Mouse (Mus musculus) forebrain, embryonic 11.5 days (tissue): Measurements from ENCODE around the gene Rab37. TPM values are rescaled to one million over a fixed set of nuclear protein-coding genes. Genes with fewer than 3 reads are reported as not detected.

Experiments
- ATAC-seq: fragments of 200-750 bp; cut with Nextera tagmentation; replicated peaks from 2 replicates; pipeline ENCODE4 v1.8.0; 2017; ENCODE audit warnings: moderate TSS enrichment; ENCODE audit not compliant: low FRiP score
- DNase-seq: peaks from one replicate; pipeline ENCODE4 v3.0.0-alpha.2; 2017; ENCODE audit warnings: low spot score
- H3K27ac ChIP-seq: fragments of 300-500 bp; sonication (generic); 2 replicates; pipeline ENCODE4 v1.5.1; 2014; ENCODE audit warnings: low read depth, low read length
- H3K27me3 ChIP-seq: fragments of 300-500 bp; sonication (generic); 2 replicates; pipeline ENCODE4 v1.6.1; 2014; ENCODE audit warnings: mild to moderate bottlenecking, low read length, mixed read lengths; ENCODE audit not compliant: control insufficient read depth, insufficient read depth
- H3K36me3 ChIP-seq: fragments of 300-500 bp; sonication (generic); 2 replicates; pipeline ENCODE4 v1.6.1; 2014; ENCODE audit warnings: mild to moderate bottlenecking, low read length, moderate library complexity, mixed read lengths; ENCODE audit not compliant: control insufficient read depth, insufficient read depth
- H3K4me1 ChIP-seq: fragments of 300-500 bp; sonication (generic); replicated peaks from 2 replicates; pipeline ENCODE4 v1.6.1; 2014; ENCODE audit warnings: low read length, mixed read lengths; ENCODE audit not compliant: control insufficient read depth, insufficient read depth
- H3K4me2 ChIP-seq: fragments of 300-500 bp; sonication (generic); 2 replicates; pipeline ENCODE4 v1.6.1; 2014; ENCODE audit warnings: low read depth, mild to moderate bottlenecking, low read length, moderate library complexity, mixed read lengths; ENCODE audit not compliant: severe bottlenecking
- H3K4me3 ChIP-seq: fragments of 300-500 bp; sonication (generic); 2 replicates; pipeline ENCODE4 v1.5.1; 2014; ENCODE audit warnings: low read depth, low read length
- H3K9ac ChIP-seq: fragments of 300-500 bp; sonication (generic); 2 replicates; pipeline ENCODE4 v1.6.1; 2014; ENCODE audit warnings: low read length
- H3K9me3 ChIP-seq: fragments of 300-500 bp; sonication (generic); 2 replicates; pipeline ENCODE4 v1.6.1; 2016; ENCODE audit warnings: low read length, mixed read lengths; ENCODE audit not compliant: control insufficient read depth
- WGBS: fragments of 180-500 bp; shearing (Covaris S2); extraction: QIAGEN DNeasy Blood & Tissue Kit; methylation state at CpG from one replicate; pipeline ENCODE4 v1.1.7; 2014; 5-methylcytosine and 5-hydroxymethylcytosine counted together
- polyA plus RNA-seq: library from polyadenylated mRNA; unstranded; fragments of >200 nt; fragmentation: Nextera tagmentation; extraction: Ambion mirVana; gene quantifications from 2 replicates; pipeline ENCODE4 v1.2.1, GENCODE M21; 2014

The Rab37 gene
- polyA plus RNA-seq, 1 experiment from 2014 or later, result 0.98 TPM

DNA sequence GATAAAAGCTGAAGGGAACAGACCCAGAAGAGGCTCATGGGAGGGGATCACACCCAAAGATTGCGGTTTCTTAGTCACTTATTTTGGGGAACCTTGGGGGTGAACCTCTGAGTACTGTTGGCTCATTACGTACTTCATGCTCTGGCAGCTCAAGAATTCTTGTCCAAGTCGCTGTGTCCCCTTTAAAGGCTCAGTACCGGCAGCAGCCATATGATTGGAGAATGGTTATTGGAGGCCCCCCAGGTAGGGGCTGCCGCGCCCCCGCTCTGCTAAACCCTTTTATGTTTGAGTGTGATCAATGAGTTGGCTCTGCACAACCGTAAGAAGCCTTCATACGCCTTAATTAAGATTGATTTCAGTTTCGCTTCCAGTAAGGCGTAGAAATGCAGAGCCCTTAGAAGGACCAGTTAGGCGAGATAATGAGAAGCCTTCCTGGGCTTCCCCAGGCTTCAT is 107.7 kb downstream of the Rab37 start:
- no peak overlapping the region for H3K9ac ChIP-seq
- DNase-seq (no peak), ATAC-seq (no peak)
- H3K9me3 ChIP-seq, result no peaks in the 10 kb centered on the region
- H3K27me3 ChIP-seq, result no peaks in the 10 kb centered on the region
- H3K36me3 ChIP-seq, result no peaks in the 10 kb centered on the region
- no peak overlapping the region for H3K4me3 ChIP-seq
- no peak overlapping the region for H3K4me2 ChIP-seq
- H3K4me1 ChIP-seq, result no peaks in the 10 kb centered on the region
- no peak overlapping the region for H3K27ac ChIP-seq
- WGBS, result 60% methylated on average over 12 of the region's 12 CpGs

DNA sequence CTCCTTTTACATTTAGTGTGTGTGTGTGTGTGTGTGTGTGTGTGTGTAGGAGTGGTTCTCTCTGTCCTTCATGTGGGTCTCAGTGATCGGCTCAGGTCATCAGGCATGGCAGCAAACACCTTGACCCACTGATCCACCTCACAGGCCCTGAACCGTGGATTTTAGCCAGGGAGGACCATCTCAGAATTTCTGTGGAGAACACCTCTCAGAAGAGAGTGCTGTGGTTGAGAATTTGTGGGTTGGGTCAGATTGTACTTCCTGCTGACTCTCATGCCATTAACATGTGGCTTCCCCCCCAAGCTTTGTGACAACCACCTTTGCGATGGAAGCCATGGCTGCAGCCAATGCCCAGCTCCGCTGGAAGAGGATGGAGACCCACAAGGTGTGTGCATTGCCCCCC is 109.3 kb downstream of the Rab37 start:
- H3K27me3 ChIP-seq, result no peaks in the 10 kb centered on the region
- WGBS, result 90% methylated on average over 4 of the region's 4 CpGs
- ATAC-seq, result no peak

DNA sequence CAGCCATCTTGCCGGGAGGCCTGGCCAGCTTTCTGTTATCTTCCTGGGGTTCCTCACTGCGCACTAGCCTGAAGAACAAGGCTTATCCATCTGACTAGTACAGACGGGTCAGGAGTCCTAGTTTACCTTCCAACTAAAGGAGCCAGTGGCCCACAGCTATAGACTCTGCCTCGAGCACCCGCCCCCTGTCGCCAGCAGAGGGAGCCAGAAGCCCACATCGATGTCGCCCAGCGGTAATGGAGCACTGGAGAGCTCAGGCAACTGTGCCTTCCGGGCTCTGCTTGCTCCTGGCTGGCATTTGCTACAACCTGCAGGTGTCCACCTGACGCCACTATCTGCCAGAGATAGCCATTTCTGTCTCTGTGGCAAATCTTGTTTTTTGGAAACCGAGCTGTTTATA is 111.1 kb downstream of the Rab37 start:
- H3K36me3 ChIP-seq, result no peaks in the 10 kb centered on the region; the same call in 1 of the 2 replicates
- no peaks in the 10 kb centered on the region for H3K27me3 ChIP-seq
- 19% methylated on average over 12 of the region's 12 CpGs for WGBS
- H3K4me1 ChIP-seq, result no peaks in the 10 kb centered on the region
- no peak overlapping the region for H3K27ac ChIP-seq
- H3K9ac ChIP-seq, result no peak overlapping the region
- no peak overlapping the region for H3K4me3 ChIP-seq
- DNase-seq (peak; percentile 92), ATAC-seq (0 out of 2 replicates have a peak, but pooled peaks have one; percentile 73)
- no peaks in the 10 kb centered on the region for H3K9me3 ChIP-seq
- no peak overlapping the region for H3K4me2 ChIP-seq

More for the DNA sequence above, 109.3 kb downstream of the Rab37 start:
- Histone ChIP-seq H3K9ac (no peak overlapping the region), H3K9me3 (no peaks in the 10 kb centered on the region), H3K4me2 (no peak overlapping the region), H3K4me3 (no peak overlapping the region), H3K36me3 (no peaks in the 10 kb centered on the region), H3K27ac (no peak overlapping the region), H3K4me1 (no peaks in the 10 kb centered on the region)
- no peak for DNase-seq

DNA sequence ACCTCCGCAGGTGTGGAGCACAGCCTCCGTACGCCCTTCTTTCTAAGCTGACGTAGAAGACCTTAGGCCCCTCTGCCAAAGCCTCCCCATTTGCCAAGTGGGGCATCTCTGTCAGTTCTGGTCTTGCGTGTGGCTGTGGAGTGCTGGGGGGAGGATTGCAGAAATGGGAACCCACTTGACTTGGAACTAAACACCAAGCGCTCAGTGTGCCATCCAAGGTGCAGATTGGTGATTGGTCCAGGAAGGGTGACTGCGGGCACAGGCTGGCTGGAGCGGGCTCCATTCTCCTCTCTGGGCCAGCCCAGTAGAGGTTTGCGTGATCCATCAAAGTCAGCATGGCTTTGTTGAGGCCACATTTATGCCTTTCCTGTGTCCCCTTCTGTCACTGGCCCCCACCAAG is 111.5 kb downstream of the Rab37 start:
- H3K27ac ChIP-seq, result no peak overlapping the region
- whole genome bisulfite sequencing, result 92% methylated on average over 9 of the region's 9 CpGs
- ATAC-seq (no peak), DNase-seq (no peak)
- no peak overlapping the region for H3K4me3 ChIP-seq
- no peak overlapping the region for H3K4me2 ChIP-seq
- no peaks in the 10 kb centered on the region for H3K9me3 ChIP-seq
- no peaks in the 10 kb centered on the region for H3K4me1 ChIP-seq
- H3K36me3 ChIP-seq, result no peaks in the 10 kb centered on the region; the same call in 1 of the 2 replicates
- H3K9ac ChIP-seq, result no peak overlapping the region
- no peaks in the 10 kb centered on the region for H3K27me3 ChIP-seq

DNA sequence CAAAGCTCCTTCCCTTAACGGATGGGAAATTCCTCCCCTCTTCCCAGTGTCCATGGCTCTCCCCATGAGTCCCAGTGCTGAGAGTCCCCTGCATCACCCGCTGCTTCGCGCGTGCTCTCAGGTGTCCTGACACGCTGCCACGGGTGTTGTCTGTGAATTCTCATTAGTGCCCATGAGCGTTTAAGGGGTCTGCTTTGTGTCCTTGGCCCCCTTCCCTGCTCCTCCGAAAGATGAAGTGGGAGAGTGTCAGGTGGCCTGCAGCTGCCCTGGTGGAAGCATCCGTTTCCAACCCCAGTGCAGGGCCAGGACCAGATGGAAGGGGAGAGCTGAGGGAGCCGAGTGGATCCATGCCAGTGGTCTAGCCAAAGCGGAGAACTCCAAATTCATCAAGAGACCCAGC is 116.9 kb downstream of the Rab37 start:
- no peaks in the 10 kb centered on the region for H3K9me3 ChIP-seq
- no peak overlapping the region for H3K27ac ChIP-seq
- H3K4me3 ChIP-seq, result no peak overlapping the region
- no peaks in the 10 kb centered on the region for H3K4me1 ChIP-seq
- no peaks in the 10 kb centered on the region; the same call in 1 of the 2 replicates for H3K36me3 ChIP-seq
- 83% methylated on average over 12 of the region's 12 CpGs for WGBS
- H3K4me2 ChIP-seq, result no peak overlapping the region
- no peak overlapping the region for H3K9ac ChIP-seq
- ATAC-seq (no peak), DNase-seq (no peak)
- no peaks in the 10 kb centered on the region for H3K27me3 ChIP-seq

DNA sequence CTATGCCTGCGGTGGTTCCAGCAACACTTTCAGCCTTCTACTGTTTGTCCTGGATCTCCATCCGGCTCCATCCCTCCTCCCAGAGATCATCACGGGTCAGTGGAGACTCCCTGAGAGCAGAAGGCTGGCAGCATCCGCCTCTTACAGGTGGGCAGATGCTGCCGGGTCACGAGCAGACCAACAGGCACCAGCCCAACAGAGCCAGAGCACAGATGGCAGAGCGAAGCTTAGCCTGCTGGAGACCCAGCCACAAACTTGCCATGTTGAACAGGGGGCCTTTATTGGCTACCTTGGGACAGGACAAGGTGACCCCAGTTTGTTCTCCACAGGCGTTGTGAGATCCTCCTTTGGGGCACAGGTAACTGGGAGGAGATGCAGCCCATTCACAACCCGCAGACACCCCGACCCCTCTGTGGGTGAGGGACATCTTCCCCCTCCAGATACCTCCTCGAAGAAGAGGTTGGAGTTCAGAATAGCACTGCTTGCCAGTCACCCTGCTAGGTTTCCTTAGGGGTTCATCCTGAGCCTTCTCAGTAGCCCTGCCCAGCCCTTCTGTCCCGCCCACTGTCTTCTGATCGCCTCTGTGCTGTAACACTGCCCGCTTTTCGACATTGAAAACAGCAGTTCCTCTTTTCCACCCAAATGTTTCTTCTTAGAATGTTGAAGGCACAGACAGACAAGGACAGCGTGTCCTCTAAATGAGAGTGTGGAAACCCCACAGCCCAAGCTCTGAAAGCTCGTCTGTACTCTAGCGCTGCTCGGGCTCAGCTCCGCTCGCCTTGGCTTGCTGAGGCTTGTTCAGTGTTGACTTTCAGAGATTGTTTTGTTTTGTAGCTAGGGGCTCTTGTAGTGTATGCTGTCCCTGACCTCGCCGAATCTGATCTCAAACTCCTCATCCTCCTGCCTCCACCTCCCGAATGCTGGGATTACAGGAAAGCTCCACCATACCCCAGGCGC is 117.8 kb downstream of the Rab37 start:
- Histone ChIP-seq H3K27me3 (no peaks in the 10 kb centered on the region), H3K9ac (no peak overlapping the region), H3K27ac (no peak overlapping the region), H3K4me3 (no peak overlapping the region), H3K4me1 (no peaks in the 10 kb centered on the region), H3K36me3 (no peaks in the 10 kb centered on the region; the same call in 1 of the 2 replicates), H3K4me2 (no peak overlapping the region), H3K9me3 (no peaks in the 10 kb centered on the region)
- ATAC-seq (no peak), DNase-seq (no peak)
- 79% methylated on average over 25 of the region's 25 CpGs for WGBS

DNA sequence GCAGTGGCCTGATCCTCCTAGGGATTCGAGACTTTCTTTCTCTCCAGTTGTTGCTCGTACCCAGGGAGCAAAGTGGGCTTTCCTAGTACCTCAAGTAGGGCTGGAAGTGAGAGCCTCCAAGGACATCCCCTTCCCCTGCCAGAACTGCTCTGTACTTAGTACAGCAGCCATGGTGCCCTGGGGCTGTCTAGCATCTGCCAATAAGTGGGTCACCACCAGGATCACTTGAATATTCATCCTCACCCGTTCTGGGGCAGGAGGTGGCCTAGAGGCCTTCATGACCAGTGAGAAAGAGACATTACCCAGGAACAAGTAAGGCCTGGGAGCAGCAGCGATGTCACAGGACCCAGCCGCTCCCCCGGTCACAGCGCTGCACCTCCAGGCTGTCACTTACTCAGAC is 118.7 kb downstream of the Rab37 start:
- Histone ChIP-seq H3K36me3 (no peaks in the 10 kb centered on the region; the same call in 1 of the 2 replicates), H3K27ac (no peak overlapping the region), H3K4me1 (no peaks in the 10 kb centered on the region)

More for the DNA sequence above, 118.7 kb downstream of the Rab37 start:
- WGBS, result 75% methylated on average over 7 of the region's 7 CpGs
- no peak overlapping the region for H3K4me2 ChIP-seq
- no peaks in the 10 kb centered on the region for H3K27me3 ChIP-seq
- DNase-seq (no peak), ATAC-seq (no peak)
- H3K9ac ChIP-seq, result no peak overlapping the region
- H3K4me3 ChIP-seq, result no peak overlapping the region
- H3K9me3 ChIP-seq, result no peaks in the 10 kb centered on the region
